Mouse (Mus musculus) stomach, postnatal 0 days (tissue): ENCODE measurements at regions not wholly inside any gene's neighbourhood (a gene's known extent, or its start where the extent isn't known, plus 50 kb on each side); places are given as distances from the start of the nearest gene placed in this dataset.

Source experiments
- CTCF ChIP-seq: IDR thresholded peaks from 2 replicates; pipeline ENCODE4 v1.5.1; 2016; ENCODE audit warnings: antibody characterized with exemption, low read depth, mild to moderate bottlenecking, moderate library complexity
- EP300 ChIP-seq: optimal IDR thresholded peaks from 2 replicates; pipeline ENCODE3; 2016; ENCODE audit warnings: antibody characterized with exemption

DNA sequence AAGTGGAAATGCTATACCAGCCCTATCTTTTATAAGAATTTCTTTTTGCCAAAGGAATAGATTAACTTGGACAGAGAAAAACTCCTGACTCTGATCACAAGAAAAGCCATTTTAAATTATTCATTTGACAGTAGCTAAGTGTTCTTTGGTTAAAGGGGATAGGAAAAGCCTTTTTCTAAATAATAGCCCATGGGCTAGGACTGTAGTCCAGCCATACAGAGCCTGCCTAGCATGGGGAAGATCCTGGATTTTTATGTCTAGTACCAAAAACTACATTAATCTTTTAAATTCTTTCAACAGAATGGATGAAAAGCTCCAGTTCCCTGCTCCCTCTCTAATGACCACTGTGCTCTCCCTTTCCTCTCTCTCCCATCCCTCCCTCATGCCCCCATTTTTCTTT, 208.5 kb downstream of the Rnf152 start:
- TF ChIP-seq CTCF (no peak), EP300 (no peak)
